Mouse (Mus musculus) spleen, adult 12 weeks (tissue): ENCODE measurements around the gene Pym1.
"Not testable (repeated sequence)": the region's sequence is repeated elsewhere in the genome, so short reads cannot be mapped to it uniquely, and the experiment has no call there.

ENCODE experiments used
- DNase-seq: peaks from one replicate; pipeline ENCODE4 v3.0.0; 2022; ENCODE audit warnings: low spot score

Gene Pym1

GRCm38 (mm10) chr10:128747646-128748251 is at the start of gene Pym1:
Gene Pym1 (plus strand): TSS chr10:128747889.
- DNase-seq: peak; percentile 69

GRCm38 (mm10) chr10:128699006-128699405 is 48.7 kb upstream of the Pym1 start:
- DNase-seq: no peak

GRCm38 (mm10) chr10:128699611-128700010 is 48.1 kb upstream of the Pym1 start:
- no peak for DNase-seq

GRCm38 (mm10) chr10:128700712-128701111 is 47.0 kb upstream of the Pym1 start:
- no peak for DNase-seq

GRCm38 (mm10) chr10:128702328-128703007 is 45.2 kb upstream of the Pym1 start:
- DNase-seq: no peak

- DNase-seq: no peak
Observed at GRCm38 (mm10) chr10:128703895-128704294, 43.8 kb upstream of the Pym1 start, which contains the start of gene Pmel. Gene Pmel (plus strand): TSS chr10:128704195.

- peak; percentile 83 for DNase-seq
Observed at GRCm38 (mm10) chr10:128704491-128705316, 43.0 kb upstream of the Pym1 start, which contains the start of gene Cdk2. Gene Cdk2 (minus strand): TSS chr10:128705031.

GRCm38 (mm10) chr10:128705317-128705693 is 42.4 kb upstream of the Pym1 start:
- DNase-seq: no peak

- DNase-seq: not testable (repeated sequence)
Observed at GRCm38 (mm10) chr10:128711318-128711717, 36.4 kb upstream of the Pym1 start.

- DNase-seq: no peak
Observed at GRCm38 (mm10) chr10:128715559-128716537, 31.8 kb upstream of the Pym1 start.

- DNase-seq: not testable (repeated sequence)
Observed at GRCm38 (mm10) chr10:128725466-128725865, 22.2 kb upstream of the Pym1 start.

GRCm38 (mm10) chr10:128728059-128728458 is 19.6 kb upstream of the Pym1 start:
- DNase-seq: no peak

- peak; percentile 37 for DNase-seq
Observed at GRCm38 (mm10) chr10:128731002-128731433, 16.7 kb upstream of the Pym1 start.

- no peak for DNase-seq
Observed at GRCm38 (mm10) chr10:128731992-128732391, 15.7 kb upstream of the Pym1 start.

GRCm38 (mm10) chr10:128737435-128737834 is 10.3 kb upstream of the Pym1 start:
- DNase-seq: no peak

GRCm38 (mm10) chr10:128740296-128740695 is 7.4 kb upstream of the Pym1 start:
- no peak for DNase-seq

GRCm38 (mm10) chr10:128742616-128743015 is 5.1 kb upstream of the Pym1 start:
- DNase-seq: no peak

GRCm38 (mm10) chr10:128743235-128743634 is 4.5 kb upstream of the Pym1 start:
- DNase-seq: no peak

- DNase-seq: no peak
Observed at GRCm38 (mm10) chr10:128743791-128744191, 3.9 kb upstream of the Pym1 start.

GRCm38 (mm10) chr10:128744211-128744610 is 3.5 kb upstream of the Pym1 start:
- no peak for DNase-seq
